ENCODE assay signal across 7 mouse cellular contexts in the genomic region with DNA sequence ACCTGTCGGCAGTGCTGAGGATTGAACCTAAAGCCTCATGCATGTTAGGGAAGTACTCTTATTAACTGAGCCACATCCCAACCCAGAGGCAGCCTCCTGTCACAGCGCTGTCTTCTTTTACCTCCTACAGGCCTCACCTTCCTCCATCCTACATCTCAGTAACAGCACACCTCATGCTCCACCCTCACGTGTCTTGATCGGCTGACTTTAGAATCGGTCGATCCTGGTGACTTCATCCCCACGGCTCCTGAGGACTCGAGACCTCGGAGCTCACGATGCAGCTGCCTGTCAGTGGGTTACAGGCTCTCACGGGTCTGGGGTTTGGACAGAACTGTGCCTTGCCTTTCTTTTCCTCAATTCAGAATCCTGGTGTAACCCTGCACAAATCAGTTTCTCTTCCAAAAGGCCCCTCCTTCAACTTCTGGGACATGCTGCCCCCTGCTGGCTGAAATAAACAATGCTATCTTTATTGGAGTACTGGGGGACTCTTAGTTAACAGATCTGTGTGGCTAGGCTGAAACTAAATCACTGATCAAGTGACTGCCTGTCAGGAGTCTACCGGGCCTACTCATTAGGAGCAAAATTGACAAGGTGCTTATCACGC. TPM values are rescaled to one million over a fixed set of nuclear protein-coding genes. Genes with fewer than 3 reads are reported as not detected.
A peak's percentile ranks its signal among the peaks of the same experiment; 100 is the strongest.
DNase-seq lines count a peak whose midpoint lies in the region; ATAC-seq and TF ChIP-seq lines count a peak whose summit lies in the region.

No protein-coding gene starts in this region.

- ATAC-seq in inflammation-experienced regulatory T-cells, adult 6 months = peak; percentile 63

- no peaks in the 10 kb centered on the region for H3K9me3 ChIP-seq in midbrain, embryonic 10.5 days (replicated peaks)

- no peaks in the 10 kb centered on the region for H3K36me3 ChIP-seq in midbrain, embryonic 10.5 days

- intact Hi-C loops in gastrocnemius, adult 2 months (cut with DNase I) = loop anchor here (2.0 to 10.0 kb wide), 3 partner anchors 87 to 399 kb away; no protein-coding TSS in a partner anchor

- H3K4me1 ChIP-seq in midbrain, embryonic 10.5 days = peaks cover 11% of the 10 kb centered on the region

- H3K27me3 ChIP-seq in midbrain, embryonic 10.5 days (ENCODE audit: low read depth, poor library complexity, severe bottlenecking) = no peaks in the 10 kb centered on the region

- H3K4me3 ChIP-seq in gastrocnemius, adult 2 months = peak overlapping the region; percentile 60
- H3K4me3 ChIP-seq in midbrain, embryonic 10.5 days = no peak overlapping the region

- TF ChIP-seq CTCF in gastrocnemius, adult 2 months (IDR thresholded peaks at IDR 0.05) = peak; percentile 87

- DNase-seq in adipocyte (ENCODE audit: low spot score) = peak; percentile 81
- DNase-seq in cerebellum, postnatal 14 days = peak; percentile 82 to 87
- DNase-seq in gastrocnemius, adult 2 months = peak; percentile 74
- peak; percentile 51 to 63 for DNase-seq in left cerebral cortex, adult 8-10 months (ENCODE audit: low spot score in 2 of 2)
- DNase-seq in midbrain, embryonic 10.5 days (ENCODE audit: low spot score) = peak; percentile 66
- DNase-seq in right cerebral cortex, postnatal 36 days (ENCODE audit: low spot score in 2 of 2) = peak; percentile 30 to 48

- 57% methylated on average over 13 of the region's 13 CpGs for WGBS in midbrain, embryonic 10.5 days

- H3K27ac ChIP-seq in gastrocnemius, adult 2 months = peak overlapping the region; percentile 41; the same call in 1 of the 2 replicates
- no peak overlapping the region; the same call in 1 of the 2 replicates for H3K27ac ChIP-seq in midbrain, embryonic 10.5 days (replicated peaks)

RNA-seq across cellular contexts. Expression of gene Cdadc1, which starts 41.7 kb away (rescaled TPM):
- 10 to 100 TPM; 29.4 to 36.3 TPM for total RNA-seq in gastrocnemius, adult 2 months (2021)
- polyA plus RNA-seq in inflammation-experienced regulatory T-cells, adult 6 months (2017; shearing (Covaris generic)) = 10 to 100 TPM; 33.3 to 56.1 (median 37.0) TPM
- 10 to 100 TPM; 59.6 to 72.2 (median 64.0) TPM for total RNA-seq in left cerebral cortex, adult 8-10 months (2022)
- polyA plus RNA-seq in midbrain, embryonic 10.5 days (2016; fragmentation: Nextera tagmentation; extraction: Ambion mirVana) = 26.9 and 28.9 TPM in 2 replicates
